Mouse (Mus musculus) cerebellum, adult 2 months (tissue): Measurements from ENCODE around the gene Crybg1. TPM values are rescaled to one million over a fixed set of nuclear protein-coding genes. Genes with fewer than 3 reads are reported as not detected.
A peak's percentile ranks its signal among the peaks of the same experiment; 100 is the strongest.

Experiments
- DNase-seq, 2 experiments: peaks; one replicate each; pipeline ENCODE4 v3.0.0; 2021
- H3K27ac ChIP-seq: fragments of 200-500 bp; 2 replicates; pipeline ENCODE4 v1.5.1; 2012; ENCODE audit warnings: low read length, control low read depth, inconsistent platforms; ENCODE audit not compliant: insufficient read depth
- H3K27me3 ChIP-seq: fragments of 200-500 bp; 2 replicates; pipeline ENCODE4 v1.6.1; 2012; ENCODE audit warnings: inconsistent platforms, mild to moderate bottlenecking, low read length, moderate library complexity; ENCODE audit not compliant: control insufficient read depth, insufficient read depth
- H3K4me1 ChIP-seq: fragments of 200-500 bp; 2 replicates; pipeline ENCODE4 v1.6.1; 2011; ENCODE audit warnings: low read length; ENCODE audit not compliant: control insufficient read depth, insufficient read depth
- H3K4me3 ChIP-seq: fragments of 200-500 bp; replicated peaks from 2 replicates; pipeline ENCODE3; 2011; ENCODE audit warnings: mild to moderate bottlenecking, low read depth, low read length, control low read depth; ENCODE audit not compliant: insufficient read depth
- CTCF ChIP-seq: fragments of 200-500 bp; IDR thresholded peaks from 2 replicates; pipeline ENCODE4 v1.5.1; 2011; ENCODE audit warnings: low read depth, mild to moderate bottlenecking, control low read depth, low read length, moderate library complexity, borderline replicate concordance; ENCODE audit not compliant: insufficient read depth
- POLR2A ChIP-seq: fragments of 200-500 bp; IDR thresholded peaks from 2 replicates; pipeline ENCODE4 v1.6.1; 2011; ENCODE audit warnings: low read length, control low read depth, borderline replicate concordance; ENCODE audit not compliant: insufficient read depth
- WGBS: fragments of 180-500 bp; shearing (Covaris S2); methylation state at CpG from one replicate; pipeline ENCODE4 v1.1.7; 2018; 5-methylcytosine and 5-hydroxymethylcytosine counted together
- polyA plus RNA-seq: library from polyadenylated mRNA; depleted of rRNA; stranded (reverse); fragments of >200 nt; gene quantifications from 2 replicates; pipeline ENCODE4 v1.2.3, GENCODE M21; 2012

Gene Crybg1
- polyA plus RNA-seq, 1 experiment, result 0.18 TPM

DNA sequence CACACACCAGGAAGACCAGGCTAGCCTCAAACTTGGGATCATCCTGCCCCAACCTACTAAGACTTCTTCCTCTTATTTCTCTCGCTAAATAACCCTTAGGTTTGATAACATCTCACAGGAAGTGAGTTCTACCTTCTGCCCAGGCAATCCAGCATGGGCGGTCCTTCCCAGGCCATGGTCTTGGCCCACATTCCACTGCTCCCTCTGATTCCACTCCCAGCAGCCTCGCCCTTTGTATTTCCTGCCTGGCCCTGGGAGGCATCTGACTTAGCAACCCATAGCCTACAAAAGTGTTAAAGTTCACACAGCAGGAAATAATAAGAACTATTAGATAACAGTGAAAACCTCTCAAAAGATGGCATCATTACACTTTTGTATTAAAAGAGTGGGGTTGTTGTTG, 171.3 kb downstream of the Crybg1 start:
- no peak overlapping the region for H3K27ac ChIP-seq
- no peak overlapping the region for H3K4me3 ChIP-seq
- TF ChIP-seq POLR2A (no peak), CTCF (no peak)
- no peaks in the 10 kb centered on the region for H3K4me1 ChIP-seq
- 75% methylated on average over 3 of the region's 3 CpGs for WGBS
- DNase-seq, result no peak
- H3K27me3 ChIP-seq, result no peaks in the 10 kb centered on the region

DNA sequence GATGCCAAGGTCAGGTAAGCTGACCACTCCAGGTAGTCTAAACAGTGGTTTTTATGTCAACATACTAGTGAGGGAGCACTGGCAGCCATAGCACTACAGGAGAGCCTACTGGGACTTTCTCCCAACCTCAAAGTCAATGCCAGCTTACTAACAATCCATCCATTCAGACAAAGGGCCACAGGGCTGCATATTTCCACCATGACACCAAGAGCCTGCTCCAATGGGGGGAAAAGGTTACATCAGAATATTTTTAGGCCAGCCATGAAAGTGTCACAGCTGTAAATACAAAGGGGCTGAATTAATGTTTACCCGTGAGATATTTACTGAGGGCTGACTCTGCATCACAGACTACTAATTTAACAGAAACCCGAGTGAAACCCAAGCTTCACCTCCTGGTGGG, 175.4 kb downstream of the Crybg1 start:
- Histone ChIP-seq H3K4me3 (no peak overlapping the region), H3K27ac (no peak overlapping the region), H3K4me1 (no peaks in the 10 kb centered on the region), H3K27me3 (no peaks in the 10 kb centered on the region)
- WGBS, result 41% methylated on average over 2 of the region's 2 CpGs
- no peak for DNase-seq
- no peak for TF ChIP-seq CTCF
- no peak for TF ChIP-seq POLR2A

DNA sequence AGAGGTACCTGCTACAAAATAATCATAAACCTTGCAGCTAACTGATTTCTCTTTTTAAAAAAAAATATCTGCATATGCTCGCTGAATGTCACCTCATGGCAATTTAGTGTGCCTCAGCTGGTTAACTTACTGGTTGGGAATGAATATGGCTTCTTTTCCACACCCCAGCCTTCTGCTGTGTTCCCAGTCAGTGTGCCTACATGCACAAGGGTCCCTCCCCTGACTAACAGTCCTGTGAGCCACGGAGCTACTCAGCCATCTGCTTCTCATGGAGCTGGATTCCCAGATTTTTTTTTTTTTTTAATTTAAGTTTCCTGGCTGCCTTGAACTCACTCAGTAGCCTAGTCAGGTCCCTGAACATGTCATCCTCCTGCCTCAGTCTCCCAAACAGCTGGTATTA, 183.7 kb downstream of the Crybg1 start:
- Histone ChIP-seq H3K4me3 (no peak overlapping the region), H3K4me1 (no peaks in the 10 kb centered on the region), H3K27me3 (no peaks in the 10 kb centered on the region), H3K27ac (no peak overlapping the region)
- 38% methylated on average over 2 of the region's 2 CpGs for WGBS
- DNase-seq, result no peak
- TF ChIP-seq CTCF, result no peak

DNA sequence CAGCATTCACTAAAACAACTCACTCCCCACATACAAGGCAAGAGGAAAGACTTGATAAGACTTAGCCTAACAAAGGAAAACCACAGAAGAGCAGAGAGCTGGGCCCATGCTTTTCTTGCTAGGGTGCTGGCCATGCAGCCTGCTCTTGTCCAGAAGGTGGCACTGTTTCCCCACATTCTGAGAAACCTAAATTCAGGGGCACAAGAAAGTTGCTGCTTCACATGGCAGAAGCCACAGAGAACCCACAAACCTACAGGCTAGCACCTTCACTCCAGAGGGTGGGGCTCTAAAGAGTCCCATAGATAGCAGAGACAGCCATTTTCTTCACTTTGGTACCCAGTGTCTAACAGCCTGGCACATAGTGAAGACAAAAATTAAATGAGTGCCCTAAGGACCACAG, 194.7 kb downstream of the Crybg1 start:
- peak; percentile 18 to 35 for DNase-seq
- no peak overlapping the region for H3K4me3 ChIP-seq
- no peaks in the 10 kb centered on the region for H3K4me1 ChIP-seq
- no peaks in the 10 kb centered on the region for H3K27me3 ChIP-seq
- no peak overlapping the region for H3K27ac ChIP-seq
- peak; percentile 84 for TF ChIP-seq CTCF
- no peak for TF ChIP-seq POLR2A

DNA sequence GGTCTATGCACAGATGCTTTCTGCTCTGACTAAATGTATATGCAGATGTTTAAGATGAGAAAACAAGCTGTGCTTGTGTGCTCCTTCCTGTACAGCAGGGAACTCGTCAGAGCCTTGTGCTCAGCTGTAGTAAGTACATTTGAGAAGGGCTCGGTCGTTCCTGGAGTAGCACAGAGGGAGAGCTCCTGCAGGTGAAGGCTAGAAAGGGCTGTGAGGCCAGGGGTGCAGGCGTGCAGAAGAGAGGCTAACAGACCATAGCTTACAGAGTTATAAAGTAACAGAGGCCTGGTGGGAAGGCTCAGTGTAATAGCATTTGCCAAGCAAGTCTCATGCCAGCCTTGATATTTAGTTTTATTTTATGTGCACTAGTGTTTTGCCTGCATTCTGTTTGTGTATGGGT, 203.2 kb downstream of the Crybg1 start:
- no peak for DNase-seq
- H3K4me3 ChIP-seq, result no peak overlapping the region
- 90% methylated on average over 4 of the region's 4 CpGs for WGBS
- TF ChIP-seq CTCF, result no peak
- no peak for TF ChIP-seq POLR2A
- no peaks in the 10 kb centered on the region for H3K27me3 ChIP-seq
- H3K4me1 ChIP-seq, result peaks cover 7% of the 10 kb centered on the region; the same call in 1 of the 2 replicates
- no peak overlapping the region for H3K27ac ChIP-seq

DNA sequence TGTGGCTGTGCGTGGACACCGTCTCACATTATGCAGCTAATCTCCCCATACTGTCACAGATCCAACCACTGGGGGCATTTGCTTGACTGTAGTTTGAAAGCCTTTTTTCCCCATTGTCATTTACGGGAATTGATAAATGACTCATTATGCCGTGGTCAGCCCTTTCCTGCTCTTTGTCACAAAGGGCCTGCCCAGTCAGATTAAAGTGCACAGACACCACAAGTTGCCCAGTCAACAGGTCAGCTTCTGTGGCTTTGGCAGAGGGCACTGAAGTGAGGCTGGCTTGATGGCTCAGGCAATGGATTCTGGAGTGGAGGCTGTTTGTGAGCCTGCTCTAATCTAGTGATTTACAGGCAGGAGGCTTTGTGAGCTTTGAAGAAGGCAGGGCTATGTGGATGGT, 204.9 kb downstream of the Crybg1 start:
- 74% methylated on average over 4 of the region's 4 CpGs for WGBS
- TF ChIP-seq POLR2A, result no peak
- no peak for TF ChIP-seq CTCF
- H3K27me3 ChIP-seq, result no peaks in the 10 kb centered on the region
- DNase-seq, result no peak
- peaks cover 7% of the 10 kb centered on the region; the same call in 1 of the 2 replicates for H3K4me1 ChIP-seq
- no peak overlapping the region for H3K4me3 ChIP-seq
- H3K27ac ChIP-seq, result no peak overlapping the region

DNA sequence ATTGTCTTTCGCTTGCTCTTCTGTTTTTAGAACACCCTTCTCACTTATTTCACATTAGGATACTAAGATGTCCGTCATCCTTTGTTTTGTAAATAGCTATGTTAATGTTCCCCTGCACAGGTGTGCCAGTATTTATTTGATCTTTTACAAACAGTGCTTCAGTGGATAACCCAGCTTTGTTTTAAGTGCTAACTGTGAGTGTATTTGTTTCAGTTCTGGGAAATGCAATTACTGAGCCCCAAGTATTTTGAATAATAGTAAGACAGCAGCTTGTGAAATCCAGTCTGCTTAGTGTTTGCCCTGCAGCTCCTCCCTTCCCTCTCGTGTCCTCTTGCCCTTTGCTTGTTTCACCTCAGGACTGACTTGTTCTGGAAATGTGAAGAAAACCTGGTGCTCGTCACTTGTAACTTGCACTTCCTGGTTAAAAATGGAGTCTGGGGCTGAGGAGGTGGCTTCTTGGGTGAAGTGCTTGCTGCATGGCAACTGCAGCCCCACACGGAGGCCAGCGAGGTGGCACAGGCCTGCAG, 209.5 kb downstream of the Crybg1 start:
- H3K4me3 ChIP-seq, result no peak overlapping the region
- H3K27me3 ChIP-seq, result no peaks in the 10 kb centered on the region
- TF ChIP-seq POLR2A (no peak), CTCF (no peak)
- DNase-seq, result no peak
- H3K4me1 ChIP-seq, result peaks cover 7% of the 10 kb centered on the region; the same call in 1 of the 2 replicates
- 93% methylated on average over 6 of the region's 6 CpGs for WGBS
- H3K27ac ChIP-seq, result no peak overlapping the region

DNA sequence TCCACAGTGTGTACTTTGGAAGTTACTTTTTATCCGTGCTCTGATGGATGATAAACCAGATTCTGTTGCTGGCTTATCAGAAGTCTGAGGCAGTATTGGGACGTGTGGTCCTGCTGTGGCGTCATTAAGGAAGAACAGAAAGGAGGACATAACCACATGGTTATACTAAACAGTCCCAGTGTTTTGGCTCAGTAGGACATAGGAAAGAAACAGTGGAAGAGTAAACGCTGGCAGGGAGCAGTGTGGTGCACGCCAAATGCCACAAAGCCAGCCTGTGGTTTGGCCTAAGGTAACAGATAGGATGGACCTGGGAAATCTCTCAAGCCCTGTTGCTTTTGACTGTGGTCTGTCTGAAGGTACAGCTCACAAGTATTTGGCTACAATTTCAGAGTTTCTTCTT, 220.1 kb downstream of the Crybg1 start:
- DNase-seq, result peak; percentile 18 to 46
- WGBS, result 13% methylated on average over 5 of the region's 5 CpGs
- H3K27ac ChIP-seq, result no peak overlapping the region
- no peak overlapping the region for H3K4me3 ChIP-seq
- H3K27me3 ChIP-seq, result no peaks in the 10 kb centered on the region
- TF ChIP-seq POLR2A (no peak), CTCF (no peak)
- H3K4me1 ChIP-seq, result peaks cover 9% of the 10 kb centered on the region; the same call in 1 of the 2 replicates
